Mouse (Mus musculus): ENCODE results near the gene Trappc12. TPM values are rescaled to one million over a fixed set of nuclear protein-coding genes. Genes with fewer than 3 reads are reported as not detected.

Trappc12 gene
- polyA plus RNA-seq, 1 experiment: 30.1 TPM

DNA sequence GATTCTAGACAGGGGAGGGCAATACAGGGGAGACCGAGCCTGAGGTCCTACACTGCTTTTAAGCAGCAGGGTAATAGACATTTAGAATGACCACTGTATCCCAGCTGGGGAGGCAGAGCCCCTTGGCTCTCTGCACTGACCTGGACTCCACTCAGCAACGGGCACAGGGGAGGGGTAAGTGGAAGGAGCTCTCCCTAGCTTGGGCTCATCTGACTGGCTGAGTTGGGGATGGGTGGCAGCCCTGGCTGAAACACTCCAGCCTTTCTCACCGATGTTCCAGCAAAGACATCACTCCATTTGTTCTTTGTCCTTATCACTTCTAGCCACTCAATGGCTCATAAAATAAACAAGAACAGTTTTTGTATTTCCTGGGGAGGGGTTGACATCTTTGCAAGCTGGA, 56.5 kb downstream of the Trappc12 start:
- TF ChIP-seq POLR2A (IDR thresholded peaks at IDR 0.05; ENCODE audit: low read depth, low read length) (no peak), CTCF (conservative IDR thresholded peaks at IDR 0.05; ENCODE audit: insufficient read depth, insufficient read length, low read depth, low read length) (no peak)
- Histone ChIP-seq H3K27me3 (replicated peaks; ENCODE audit: control insufficient read depth, insufficient read depth, low read length) (no peaks in the 10 kb centered on the region), H3K36me3 (ENCODE audit: control insufficient read depth, insufficient read depth, low read length) (no peaks in the 10 kb centered on the region), H3K27ac (ENCODE audit: insufficient read depth, low read depth, low read length) (no peak overlapping the region), H3K4me3 (ENCODE audit: insufficient read depth, low read depth, low read length) (no peak overlapping the region), H3K4me1 (ENCODE audit: control insufficient read depth, insufficient read depth, low read length) (0 out of 2 replicates have a peak, but pooled peaks cover 4% of the 10 kb centered on the region)
- WGBS: 82% methylated on average over 3 of the region's 3 CpGs
- DNase-seq: no peak

DNA sequence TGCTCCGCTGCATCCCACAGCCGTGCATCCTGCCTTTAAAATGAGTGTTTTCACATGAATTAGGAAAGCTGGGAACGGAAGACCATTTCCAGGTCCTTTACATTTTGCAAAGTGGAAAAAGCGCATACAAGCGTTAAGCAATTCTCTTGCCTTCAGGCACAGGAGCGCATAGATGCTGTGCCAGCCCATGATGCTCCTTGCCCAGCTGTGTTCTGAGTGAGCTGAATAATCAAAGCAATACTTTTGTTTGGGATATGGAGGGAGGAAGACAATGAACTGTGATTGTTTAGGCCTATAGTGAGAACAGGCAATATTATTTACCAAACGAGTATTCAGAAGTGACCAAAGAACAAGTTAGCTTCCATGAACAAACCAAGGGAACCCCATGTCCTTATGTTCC, 59.5 kb downstream of the Trappc12 start:
- no peak for DNase-seq
- H3K27ac ChIP-seq (ENCODE audit: insufficient read depth, low read depth, low read length): no peak overlapping the region
- no peaks in the 10 kb centered on the region for H3K4me1 ChIP-seq (ENCODE audit: control insufficient read depth, insufficient read depth, low read length)
- no peak overlapping the region for H3K4me3 ChIP-seq (ENCODE audit: insufficient read depth, low read depth, low read length)
- no peak for TF ChIP-seq POLR2A (IDR thresholded peaks at IDR 0.05; ENCODE audit: low read depth, low read length)
- no peak for TF ChIP-seq CTCF (conservative IDR thresholded peaks at IDR 0.05; ENCODE audit: insufficient read depth, insufficient read length, low read depth, low read length)
- H3K27me3 ChIP-seq (replicated peaks; ENCODE audit: control insufficient read depth, insufficient read depth, low read length): no peaks in the 10 kb centered on the region
- no peaks in the 10 kb centered on the region for H3K36me3 ChIP-seq (ENCODE audit: control insufficient read depth, insufficient read depth, low read length)
- 94% methylated on average over 7 of the region's 7 CpGs for WGBS

DNA sequence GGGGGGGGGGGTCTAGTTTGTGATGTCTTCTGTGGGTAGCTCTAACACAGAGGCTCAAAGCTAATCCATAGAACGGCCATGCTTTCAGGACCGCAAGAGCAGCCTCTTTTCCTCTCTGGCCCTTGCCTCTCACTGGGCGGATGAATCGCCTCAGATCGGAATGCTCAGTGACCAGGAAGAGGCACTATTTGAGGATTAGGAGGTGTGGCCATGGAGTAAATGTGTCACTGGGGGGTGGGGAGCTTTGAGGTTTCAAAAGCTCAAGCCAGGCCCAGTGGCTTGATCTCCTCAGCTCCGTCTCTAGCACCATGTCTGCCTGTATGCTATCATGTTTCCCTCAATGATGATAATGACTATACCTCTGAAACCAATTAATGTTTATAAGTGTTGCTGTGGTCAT, 61.3 kb downstream of the Trappc12 start:
- TF ChIP-seq CTCF (conservative IDR thresholded peaks at IDR 0.05; ENCODE audit: insufficient read depth, insufficient read length, low read depth, low read length) (no peak), POLR2A (IDR thresholded peaks at IDR 0.05; ENCODE audit: low read depth, low read length) (no peak)
- Histone ChIP-seq H3K4me1 (ENCODE audit: control insufficient read depth, insufficient read depth, low read length) (no peaks in the 10 kb centered on the region), H3K27ac (ENCODE audit: insufficient read depth, low read depth, low read length) (no peak overlapping the region), H3K36me3 (ENCODE audit: control insufficient read depth, insufficient read depth, low read length) (no peaks in the 10 kb centered on the region), H3K4me3 (ENCODE audit: insufficient read depth, low read depth, low read length) (no peak overlapping the region), H3K27me3 (replicated peaks; ENCODE audit: control insufficient read depth, insufficient read depth, low read length) (no peaks in the 10 kb centered on the region)
- no peak for DNase-seq
- WGBS: 88% methylated on average over 6 of the region's 6 CpGs

DNA sequence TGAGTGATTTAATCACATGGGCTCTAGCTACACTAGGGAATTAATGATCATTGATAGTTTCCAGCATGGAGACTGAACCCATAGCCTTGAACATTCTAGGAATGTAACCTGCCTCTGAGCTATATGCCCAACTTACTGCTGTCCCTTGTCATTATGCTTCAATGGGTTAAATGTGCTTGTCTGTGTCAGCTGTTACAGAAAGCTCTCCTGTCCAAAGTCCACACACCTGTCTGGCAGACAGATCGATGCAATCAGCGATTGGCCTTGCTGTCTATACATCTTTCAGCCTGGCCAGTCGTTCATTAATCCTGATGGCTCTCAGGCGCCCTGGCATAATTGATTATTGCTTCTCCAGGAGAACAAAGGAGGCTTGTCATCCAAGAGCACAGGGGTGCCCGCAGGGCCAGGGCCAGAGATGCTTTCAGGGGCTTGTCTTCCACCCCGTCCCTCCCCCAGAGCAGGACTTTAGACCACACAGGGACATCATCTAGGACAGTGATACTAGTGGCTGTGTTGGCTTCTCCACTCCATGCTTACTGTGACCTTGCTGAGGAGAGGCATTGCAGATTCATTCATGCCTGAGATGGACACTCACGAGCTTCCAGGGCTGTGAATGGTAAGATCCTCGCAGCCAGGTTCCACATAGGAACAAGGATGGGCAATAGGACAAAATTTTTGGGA, 63.9 kb downstream of the Trappc12 start:
- Histone ChIP-seq H3K4me1 (ENCODE audit: control insufficient read depth, insufficient read depth, low read length) (no peaks in the 10 kb centered on the region), H3K27ac (ENCODE audit: insufficient read depth, low read depth, low read length) (no peak overlapping the region), H3K36me3 (ENCODE audit: control insufficient read depth, insufficient read depth, low read length) (no peaks in the 10 kb centered on the region), H3K4me3 (ENCODE audit: insufficient read depth, low read depth, low read length) (no peak overlapping the region), H3K27me3 (replicated peaks; ENCODE audit: control insufficient read depth, insufficient read depth, low read length) (no peaks in the 10 kb centered on the region)
- no peak for TF ChIP-seq CTCF (conservative IDR thresholded peaks at IDR 0.05; ENCODE audit: insufficient read depth, insufficient read length, low read depth, low read length)
- TF ChIP-seq POLR2A (IDR thresholded peaks at IDR 0.05; ENCODE audit: low read depth, low read length): no peak
- DNase-seq: no peak
- 61% methylated on average over 8 of the region's 8 CpGs for whole genome bisulfite sequencing

DNA sequence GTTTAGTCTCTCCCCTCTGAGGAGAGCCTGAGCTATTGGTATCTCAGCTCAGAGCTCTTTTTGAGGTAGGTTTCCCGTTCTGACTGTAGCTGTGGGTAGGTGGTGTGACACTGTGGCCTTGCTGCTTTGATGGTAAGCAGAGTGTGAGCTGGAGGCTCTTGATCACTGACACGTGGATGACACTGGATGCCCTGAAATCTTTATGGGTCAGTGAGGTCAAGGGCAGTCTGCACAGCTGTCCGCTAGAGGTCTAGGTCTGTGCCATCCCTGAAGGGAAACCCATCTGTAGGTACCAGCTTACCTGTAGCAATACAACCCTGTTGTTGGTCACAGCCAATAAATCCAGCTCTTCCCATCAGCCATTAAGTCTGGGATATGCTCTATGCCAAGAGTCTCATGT, 64.5 kb downstream of the Trappc12 start:
- no peak overlapping the region for H3K4me3 ChIP-seq (ENCODE audit: insufficient read depth, low read depth, low read length)
- no peak for DNase-seq
- H3K36me3 ChIP-seq (ENCODE audit: control insufficient read depth, insufficient read depth, low read length): no peaks in the 10 kb centered on the region
- 50% methylated on average over 3 of the region's 3 CpGs for WGBS
- H3K27ac ChIP-seq (ENCODE audit: insufficient read depth, low read depth, low read length): no peak overlapping the region
- no peaks in the 10 kb centered on the region for H3K4me1 ChIP-seq (ENCODE audit: control insufficient read depth, insufficient read depth, low read length)
- H3K27me3 ChIP-seq (replicated peaks; ENCODE audit: control insufficient read depth, insufficient read depth, low read length): no peaks in the 10 kb centered on the region
- no peak for TF ChIP-seq CTCF (conservative IDR thresholded peaks at IDR 0.05; ENCODE audit: insufficient read depth, insufficient read length, low read depth, low read length)
- TF ChIP-seq POLR2A (IDR thresholded peaks at IDR 0.05; ENCODE audit: low read depth, low read length): no peak

DNA sequence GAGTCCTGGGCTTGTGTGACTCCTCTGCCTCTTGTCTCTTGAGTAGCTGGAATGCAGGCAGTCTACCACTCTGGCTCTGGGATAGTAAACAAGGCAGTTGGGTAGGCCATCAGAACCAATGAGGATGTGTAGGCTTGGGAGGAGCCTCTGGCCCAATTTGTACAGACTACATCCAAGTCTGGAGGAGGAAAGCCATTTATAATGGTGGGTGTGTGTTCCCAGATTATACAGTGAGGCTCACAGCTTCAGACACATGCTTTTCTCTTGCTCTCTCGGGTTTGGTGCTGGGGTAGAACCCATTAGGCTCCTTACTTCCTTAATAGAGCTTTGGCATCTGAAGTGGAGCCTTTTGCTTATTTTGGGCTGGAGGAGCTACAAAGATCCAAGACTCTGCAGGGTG, 65.6 kb downstream of the Trappc12 start:
- no peaks in the 10 kb centered on the region for H3K36me3 ChIP-seq (ENCODE audit: control insufficient read depth, insufficient read depth, low read length)
- H3K27me3 ChIP-seq (replicated peaks; ENCODE audit: control insufficient read depth, insufficient read depth, low read length): no peaks in the 10 kb centered on the region
- H3K4me3 ChIP-seq (ENCODE audit: insufficient read depth, low read depth, low read length): no peak overlapping the region
- WGBS: 91% methylated on average over 1 of the region's 1 CpGs
- no peaks in the 10 kb centered on the region for H3K4me1 ChIP-seq (ENCODE audit: control insufficient read depth, insufficient read depth, low read length)
- no peak overlapping the region for H3K27ac ChIP-seq (ENCODE audit: insufficient read depth, low read depth, low read length)
- DNase-seq: no peak
- no peak for TF ChIP-seq POLR2A (IDR thresholded peaks at IDR 0.05; ENCODE audit: low read depth, low read length)
- no peak for TF ChIP-seq CTCF (conservative IDR thresholded peaks at IDR 0.05; ENCODE audit: insufficient read depth, insufficient read length, low read depth, low read length)

GRCm38 (mm10) chr12:28675925-28676209, 74.4 kb downstream of the Trappc12 start:
- H3K4me1 ChIP-seq (ENCODE audit: control insufficient read depth, insufficient read depth, low read length): peaks cover 5% of the 10 kb centered on the region; the same call in 1 of the 2 replicates
- peak overlapping the region; percentile 68 for H3K4me3 ChIP-seq (ENCODE audit: insufficient read depth, low read depth, low read length)
- H3K36me3 ChIP-seq (ENCODE audit: control insufficient read depth, insufficient read depth, low read length): no peaks in the 10 kb centered on the region
- DNase-seq: no peak
- no peaks in the 10 kb centered on the region for H3K27me3 ChIP-seq (replicated peaks; ENCODE audit: control insufficient read depth, insufficient read depth, low read length)
- TF ChIP-seq POLR2A (IDR thresholded peaks at IDR 0.05; ENCODE audit: low read depth, low read length): no peak
- TF ChIP-seq CTCF (conservative IDR thresholded peaks at IDR 0.05; ENCODE audit: insufficient read depth, insufficient read length, low read depth, low read length): no peak
- WGBS: 52% methylated on average over 5 of the region's 5 CpGs
- H3K27ac ChIP-seq (ENCODE audit: insufficient read depth, low read depth, low read length): peak overlapping the region; percentile 53
